Mouse (Mus musculus): ENCODE results near the gene Klf11. TPM values are rescaled to one million over a fixed set of nuclear protein-coding genes. Genes with fewer than 3 reads are reported as not detected.
"Not testable (repeated sequence)": the region's sequence is repeated elsewhere in the genome, so short reads cannot be mapped to it uniquely, and the experiment has no call there.

Klf11 gene
- total RNA-seq, 2 experiments from 2014 or later = 7.4 to 8.3 TPM

- DNase-seq (ENCODE audit: low spot score in 2 of 2) = no peak
Observed at GRCm38 (mm10) chr12:24699578-24699977, 48.5 kb downstream of the Klf11 start.

- DNase-seq (ENCODE audit: low spot score in 2 of 2) = not testable (repeated sequence)
Observed at GRCm38 (mm10) chr12:24701621-24702020, 50.5 kb downstream of the Klf11 start.

GRCm38 (mm10) chr12:24703013-24703412 is 51.9 kb downstream of the Klf11 start:
- no peak for DNase-seq (ENCODE audit: low spot score in 2 of 2)

- DNase-seq (ENCODE audit: low spot score in 2 of 2) = no peak
Observed at GRCm38 (mm10) chr12:24705502-24706263, 54.6 kb downstream of the Klf11 start.

- DNase-seq (ENCODE audit: low spot score in 2 of 2) = no peak
Observed at GRCm38 (mm10) chr12:24706764-24707479, 55.8 kb downstream of the Klf11 start.

- DNase-seq (ENCODE audit: low spot score in 2 of 2) = no peak
Observed at GRCm38 (mm10) chr12:24707480-24707802, 56.4 kb downstream of the Klf11 start.

- peak; percentile 91 to 96 for DNase-seq (ENCODE audit: low spot score in 2 of 2)
Observed at GRCm38 (mm10) chr12:24707954-24708823, 57.1 kb downstream of the Klf11 start, which contains the start of gene Rrm2. TSS of gene Rrm2 (plus strand) at chr12:24708241.

- no peak for DNase-seq (ENCODE audit: low spot score in 2 of 2)
Observed at GRCm38 (mm10) chr12:24708824-24709218, 57.7 kb downstream of the Klf11 start.

- no peak for DNase-seq (ENCODE audit: low spot score in 2 of 2)
Observed at GRCm38 (mm10) chr12:24709409-24709808, 58.3 kb downstream of the Klf11 start.

- DNase-seq (ENCODE audit: low spot score in 2 of 2) = peak; percentile 35 to 41
Observed at GRCm38 (mm10) chr12:24709831-24710508, 58.9 kb downstream of the Klf11 start.

- DNase-seq (ENCODE audit: low spot score in 2 of 2) = peak in 1 of 2 experiments; percentile 43
Observed at GRCm38 (mm10) chr12:24710672-24711071, 59.6 kb downstream of the Klf11 start.

Other genes with a start within 250 kb of the Klf11 start
- gene Taf1b, start 152.9 kb upstream of the Klf11 start, total RNA-seq (2021) = 10 to 100 TPM; 31.9 to 36.4 TPM
- gene Grhl1, start 79.0 kb upstream of the Klf11 start, total RNA-seq (2021) = 10 to 100 TPM; 16.4 to 17.2 TPM
- 10 to 100 TPM; 10.3 to 12.5 TPM for gene Cys1, start 30.5 kb downstream of the Klf11 start, total RNA-seq (2021)
- 10 to 100 TPM; 12.4 to 15.1 TPM for gene Rrm2, start 57.0 kb downstream of the Klf11 start, total RNA-seq (2021)
- 10 to 100 TPM; 55.7 to 57.8 TPM for gene Mboat2, start 179.6 kb downstream of the Klf11 start, total RNA-seq (2021)

Data from layer of hippocampus, postnatal 10 days (tissue).